Mouse (Mus musculus) c-Kit-positive CD71-positive TER-119-negative erythroid progenitor cells, embryonic 14.5 days (primary cell): ENCODE data around the gene Prmt1.

ENCODE experiments used
- DNase-seq: peaks from one replicate; pipeline ENCODE4 v3.0.0-alpha.2; 2013; ENCODE audit warnings: low read depth

Prmt1 gene

DNA sequence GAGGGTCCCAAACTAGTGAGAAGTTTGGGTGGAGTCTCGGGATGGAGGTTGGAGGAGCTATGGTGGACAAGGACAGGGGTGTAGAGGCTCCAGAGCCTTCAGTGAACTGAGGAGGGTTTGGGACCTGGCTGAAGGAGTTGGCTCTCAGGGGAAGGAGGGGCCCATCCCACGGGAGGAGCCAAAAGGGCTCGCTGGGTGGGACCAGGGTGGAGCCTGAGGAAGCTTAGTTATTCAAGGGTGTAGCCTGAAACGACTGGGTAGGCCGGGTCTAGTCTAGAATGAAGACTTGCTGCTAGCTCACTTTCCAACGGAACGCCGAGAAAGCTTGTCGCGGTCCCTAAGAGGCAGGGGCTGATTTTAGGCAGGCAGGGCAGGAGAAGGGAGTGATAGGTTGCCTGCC is 34.4 kb downstream of the Prmt1 start:
- peak; percentile 70 for DNase-seq

DNA sequence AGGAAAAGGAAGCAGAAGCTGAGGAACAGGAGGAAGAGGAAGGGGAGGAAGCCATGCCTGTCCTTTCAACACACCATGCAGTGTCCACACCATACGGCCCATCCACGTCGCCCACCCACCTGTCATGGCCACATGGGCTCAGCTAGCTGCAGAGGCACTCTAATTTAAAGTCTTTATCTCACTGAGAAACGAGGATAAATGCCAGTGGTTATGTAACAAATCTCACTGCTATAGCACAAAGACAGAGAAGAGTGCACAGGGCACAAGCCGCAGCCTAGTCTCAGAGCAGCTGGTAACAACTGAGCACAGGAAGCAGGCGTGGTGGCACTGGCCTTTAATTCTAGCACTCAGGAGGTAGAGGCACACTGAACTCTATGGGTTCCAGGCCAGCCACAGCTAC is 36.4 kb downstream of the Prmt1 start:
- DNase-seq: no peak

- no peak for DNase-seq
These were observed 43.5 kb downstream of the Prmt1 start, which contains the start of gene Tsks for GRCm38 (mm10) chr7:44942904-44943303. Gene Tsks (plus strand): TSS chr7:44943204.

GRCm38 (mm10) chr7:44938680-44939079 is 47.7 kb downstream of the Prmt1 start:
- DNase-seq: no peak

GRCm38 (mm10) chr7:44929204-44930151 is 56.9 kb downstream of the Prmt1 start, which contains the start of gene Ap2a1:
Gene Ap2a1 (minus strand): TSS chr7:44929496.
- DNase-seq: peak; percentile 100

DNA sequence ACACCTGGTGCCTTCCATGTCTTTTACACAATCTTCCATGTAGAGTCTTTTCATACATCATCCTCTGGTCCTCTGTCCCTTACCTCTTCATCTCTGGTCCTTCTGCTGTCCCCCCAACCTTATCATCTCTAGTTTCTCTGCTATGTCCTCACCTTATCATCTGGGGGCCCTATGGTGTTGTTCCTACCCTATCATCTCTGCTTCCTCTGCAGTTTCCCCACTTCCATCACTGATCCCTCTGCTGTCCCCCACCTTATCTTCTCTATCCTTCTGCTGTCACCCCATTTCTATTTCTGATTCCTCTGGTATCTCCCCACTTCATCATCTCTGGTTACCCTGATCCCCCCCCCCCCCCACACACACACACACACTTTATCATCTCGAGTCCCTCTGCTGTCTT is 57.8 kb downstream of the Prmt1 start:
- peak; percentile 48 for DNase-seq
